Mouse (Mus musculus) lung, postnatal 14 days (tissue): ENCODE results near the gene Ric8a.
A peak's percentile ranks its signal among the peaks of the same experiment; 100 is the strongest.

Experiments used
- DNase-seq: peaks from one replicate; pipeline ENCODE4 v3.0.0; 2021

The Ric8a gene

DNA sequence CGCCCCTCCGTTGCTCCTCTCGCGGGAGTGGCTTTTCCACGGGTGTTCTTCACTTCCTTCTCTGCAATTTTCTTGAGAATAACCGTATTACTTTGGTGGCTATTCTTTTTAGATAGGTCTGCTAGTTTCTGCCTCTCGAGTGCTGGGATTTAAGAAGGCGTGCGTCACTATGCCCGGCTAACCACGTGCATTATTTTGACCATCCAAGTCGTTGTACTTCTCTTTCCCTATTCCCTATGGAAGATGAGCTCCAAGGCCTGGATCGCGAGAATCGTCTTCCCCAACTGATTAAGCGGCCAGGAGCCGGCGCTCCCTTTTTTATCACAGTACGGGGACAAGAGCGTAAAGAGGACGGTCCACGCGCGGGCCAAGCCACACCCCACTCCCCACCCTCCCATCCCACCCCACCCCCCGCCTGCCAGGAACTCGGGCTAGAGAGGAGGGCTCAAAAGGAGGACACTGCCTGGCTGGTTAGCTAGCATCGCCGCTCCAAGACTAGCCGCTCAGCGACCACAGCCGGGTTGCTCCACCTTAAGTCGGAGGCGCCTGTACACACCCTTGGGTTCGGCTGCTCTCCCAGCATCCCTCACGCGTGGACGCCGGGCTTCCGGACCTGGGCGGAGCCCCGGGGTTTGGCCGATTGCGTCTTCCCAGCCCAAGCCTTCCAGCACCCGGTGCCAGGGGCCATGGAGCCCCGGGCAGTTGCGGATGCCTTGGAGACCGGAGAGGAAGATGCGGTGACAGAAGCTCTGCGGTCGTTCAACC, at the start of gene Ric8a:
TSS of gene Ric8a (plus strand) at position 173 of the 765 bp plus-strand sequence.
- DNase-seq, result peak; percentile 91

DNA sequence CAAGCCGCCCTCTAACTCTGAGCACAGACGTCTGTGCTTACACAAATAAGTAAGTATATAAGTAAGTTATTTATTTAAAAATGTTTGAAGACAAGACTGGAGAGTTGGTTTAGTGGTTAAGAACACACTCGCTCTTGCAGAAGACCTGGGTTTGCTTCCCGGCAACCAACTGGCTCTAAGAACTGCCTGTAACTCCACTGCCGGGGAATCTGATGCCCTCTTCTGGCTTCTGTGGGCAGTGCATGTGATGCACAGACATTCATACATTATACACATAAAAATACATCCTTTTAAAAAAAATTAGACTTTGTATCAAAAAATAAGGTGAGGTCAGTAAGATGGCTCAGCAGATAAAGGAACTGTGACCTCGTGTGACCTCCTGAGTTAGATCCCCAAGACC, 46.3 kb upstream of the Ric8a start:
- no peak for DNase-seq

GRCm38 (mm10) chr7:140811714-140812113, 45.0 kb upstream of the Ric8a start:
- DNase-seq, result no peak

DNA sequence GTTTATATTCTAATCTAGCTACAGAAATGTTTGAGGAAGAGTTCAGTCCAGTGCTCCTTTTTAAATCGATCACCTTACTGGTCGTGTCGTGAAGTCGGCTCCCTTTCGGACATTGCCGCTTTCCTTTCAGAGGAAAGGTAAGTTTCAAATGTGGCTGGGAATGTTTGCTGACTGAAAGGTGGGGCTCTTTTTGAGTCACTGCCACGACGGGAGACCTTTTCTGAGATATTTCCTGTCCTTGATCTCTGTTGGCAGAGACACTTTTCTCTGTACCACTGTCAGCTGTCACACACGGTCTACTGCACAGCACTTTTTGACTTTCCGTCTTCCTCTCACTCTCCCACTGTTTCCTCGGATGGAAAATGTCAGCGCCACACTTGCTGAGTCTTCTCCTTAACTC, 43.9 kb upstream of the Ric8a start:
- DNase-seq, result no peak

DNA sequence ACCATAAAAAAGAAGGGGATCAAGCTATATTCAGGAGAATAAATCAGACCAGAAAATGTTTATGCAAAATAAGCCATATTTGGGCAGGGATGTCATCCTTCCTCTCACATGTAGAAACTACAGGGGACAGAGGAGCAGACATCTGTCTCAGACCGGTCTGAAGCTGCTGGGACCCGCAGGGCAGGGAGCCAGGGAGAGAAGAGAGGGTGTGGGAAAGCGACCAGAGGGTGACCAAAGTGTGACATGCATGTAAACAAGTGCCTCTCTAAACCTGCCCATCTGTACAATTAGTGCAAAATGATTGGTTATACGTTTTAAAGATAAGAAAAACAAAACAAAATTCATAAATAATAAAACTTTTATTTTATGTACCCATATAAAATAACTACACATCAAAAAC, 36.6 kb upstream of the Ric8a start:
- no peak for DNase-seq

DNA sequence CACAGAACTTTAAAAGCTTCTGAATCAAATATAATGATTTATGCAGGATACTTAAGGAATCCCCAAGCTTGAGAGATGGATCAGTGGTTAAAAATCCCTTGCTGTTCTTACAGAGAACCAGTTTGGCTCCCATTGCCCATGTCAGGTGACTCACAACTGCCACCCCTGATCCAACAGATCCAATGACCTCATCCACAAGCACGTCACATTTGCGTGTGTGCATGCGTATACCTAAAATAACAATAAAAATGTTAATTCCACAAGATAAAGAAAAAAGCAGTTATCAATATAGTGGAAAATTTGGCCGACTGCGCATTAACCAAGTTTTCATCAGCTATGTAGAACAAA, 35.5 kb upstream of the Ric8a start:
- DNase-seq, result no peak

DNA sequence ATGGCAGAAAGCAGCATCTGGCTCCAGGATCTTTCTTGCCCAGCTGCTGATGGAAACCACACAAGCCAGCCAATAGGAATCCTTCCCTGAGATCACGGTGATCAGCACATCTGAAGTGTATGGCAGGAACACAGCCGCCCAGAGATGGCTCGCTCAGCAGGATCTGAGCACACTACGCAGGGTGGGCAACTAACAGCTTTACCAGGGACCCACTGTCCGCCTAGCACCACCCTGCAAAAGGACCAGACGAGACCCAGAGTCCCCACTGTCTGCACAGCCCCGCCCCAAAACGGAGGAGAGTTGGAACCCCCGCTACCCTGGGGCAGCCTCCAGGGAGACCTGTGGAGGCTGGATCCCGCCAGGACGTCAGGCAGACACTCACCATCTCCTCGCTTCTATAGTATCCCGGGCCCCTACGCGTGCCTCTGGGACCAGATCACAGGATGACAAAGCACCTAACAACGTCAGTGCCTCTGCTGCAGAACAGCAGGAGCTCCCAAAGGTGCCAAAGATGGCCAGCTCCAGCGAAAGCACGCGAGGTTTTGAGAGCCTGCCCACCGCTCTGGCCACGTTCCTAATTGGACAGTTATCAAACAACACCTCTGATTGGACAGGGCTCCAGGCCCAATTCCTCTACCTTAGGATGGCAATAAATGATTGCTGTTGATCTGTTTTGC, 35.0 kb upstream of the Ric8a start, which contains the start of gene Zfp941:
TSS of gene Zfp941 (minus strand) at position 526 of the 677 bp plus-strand sequence.
- DNase-seq, result no peak

DNA sequence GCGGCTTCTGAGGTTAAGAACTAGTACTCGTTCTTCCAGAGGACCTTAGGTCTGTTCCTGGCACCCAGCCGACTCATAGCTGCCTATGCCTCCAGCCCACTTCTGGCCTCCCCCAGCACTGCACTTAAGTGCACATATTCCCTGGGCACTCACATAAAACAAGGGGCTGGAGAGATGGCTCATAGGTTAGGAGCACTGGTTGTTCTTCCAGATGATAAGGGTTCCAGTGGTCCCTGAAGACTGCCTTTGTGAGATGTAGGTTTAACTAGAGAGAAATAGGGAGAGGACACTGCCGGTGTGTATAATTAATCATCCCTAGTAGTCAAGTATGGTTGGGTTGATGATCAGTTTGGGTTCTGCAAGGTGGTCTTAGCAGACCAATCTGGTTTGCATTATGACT, 34.0 kb upstream of the Ric8a start:
- no peak for DNase-seq

DNA sequence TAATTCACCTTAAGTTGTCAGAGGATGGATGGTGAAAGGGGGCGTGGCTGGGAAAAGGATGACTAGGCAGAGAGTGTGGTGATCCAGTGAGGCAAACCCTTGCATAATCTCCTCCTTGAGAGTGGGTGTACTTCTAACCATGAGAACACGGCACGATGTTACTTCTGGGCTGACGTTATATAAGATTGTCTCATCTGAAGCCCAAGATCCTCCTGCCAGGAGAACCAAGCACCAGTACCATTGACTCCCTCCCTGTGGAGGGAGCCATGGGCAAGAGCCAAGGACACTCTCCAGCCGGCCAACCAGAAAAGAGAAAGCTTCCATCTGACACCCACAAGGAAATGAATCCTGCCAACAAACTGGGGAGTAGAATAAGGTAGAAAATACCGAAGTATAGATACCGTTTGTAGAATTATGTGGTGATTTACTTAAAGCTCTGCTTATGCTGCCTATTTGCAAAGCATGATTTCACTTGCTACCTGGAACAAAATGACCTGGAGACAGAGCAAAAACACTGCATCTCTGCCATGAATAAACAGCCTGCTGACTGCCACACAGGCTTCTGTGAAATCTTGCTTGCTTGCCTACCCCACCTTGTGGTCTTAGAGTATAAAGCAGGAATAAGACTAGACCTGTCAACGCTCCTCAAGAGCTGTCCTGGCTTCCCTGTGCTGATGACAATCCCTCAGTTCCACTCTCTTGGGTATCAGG, 28.4 kb upstream of the Ric8a start:
- peak; percentile 24 for DNase-seq

GRCm38 (mm10) chr7:140831447-140831846, 25.3 kb upstream of the Ric8a start:
- no peak for DNase-seq

DNA sequence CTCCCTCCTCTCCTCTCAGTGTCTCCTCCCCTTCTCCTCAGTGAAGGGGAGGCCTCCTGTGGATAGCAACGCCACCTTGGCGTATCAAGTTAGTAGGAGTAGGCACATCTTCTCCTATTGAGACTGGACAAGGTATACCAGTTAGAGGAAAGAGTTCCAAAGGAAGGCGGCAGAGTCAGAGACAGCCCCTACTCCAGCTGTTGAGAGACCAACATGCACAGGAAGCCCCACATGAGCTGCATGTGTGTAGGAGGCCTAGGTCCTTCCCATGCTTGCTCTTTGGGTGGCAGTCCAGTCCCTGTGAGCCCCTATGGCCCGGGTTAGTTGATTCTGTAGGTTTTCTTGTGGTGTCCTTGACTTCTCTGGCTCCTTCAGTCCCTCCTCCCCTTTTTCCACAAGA, 23.4 kb upstream of the Ric8a start:
- DNase-seq, result no peak

DNA sequence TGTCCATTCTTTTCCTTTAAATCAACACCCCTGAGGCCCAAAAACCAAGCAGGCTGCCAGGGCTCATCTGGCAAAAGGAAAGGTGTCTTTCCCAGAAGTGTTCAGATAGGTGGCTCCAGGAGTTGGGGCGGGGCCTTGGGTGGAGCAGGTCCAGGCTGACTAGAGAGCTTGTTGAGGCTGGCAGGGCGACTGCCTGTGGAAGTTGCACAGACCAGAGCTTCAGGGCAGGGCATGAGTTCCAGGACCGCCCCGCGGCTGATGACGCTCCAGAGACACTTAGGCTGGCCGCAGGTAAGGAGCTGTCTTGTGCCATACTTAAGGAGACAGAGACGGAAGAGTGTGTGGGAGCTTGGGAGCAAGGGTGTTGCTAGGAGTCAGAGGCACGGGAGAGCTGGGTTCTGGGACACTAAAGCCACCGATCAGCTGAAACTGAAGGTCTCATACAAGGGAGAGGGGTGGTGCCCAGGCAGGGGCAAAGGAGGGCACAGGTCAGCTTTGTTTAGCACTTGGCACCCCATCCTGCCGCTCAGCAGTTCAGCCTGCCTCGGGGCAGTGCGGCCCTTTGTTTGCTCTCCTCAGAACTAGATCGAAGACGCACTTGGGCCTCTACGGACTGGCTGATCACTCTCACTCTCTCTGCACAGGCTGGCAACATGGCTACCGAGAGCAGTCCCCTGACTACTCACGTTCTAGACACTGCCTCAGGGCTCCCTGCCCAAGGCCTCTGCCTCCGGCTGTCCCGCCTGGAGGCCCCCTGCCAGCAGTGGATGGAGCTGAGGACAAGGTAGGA, 21.6 kb upstream of the Ric8a start, which contains the start of gene Urah:
TSS of gene Urah (plus strand) at position 51 of the 790 bp plus-strand sequence.
- peak; percentile 31 for DNase-seq

- DNase-seq, result no peak
Measured at GRCm38 (mm10) chr7:140835758-140836087, 21.0 kb upstream of the Ric8a start.

DNA sequence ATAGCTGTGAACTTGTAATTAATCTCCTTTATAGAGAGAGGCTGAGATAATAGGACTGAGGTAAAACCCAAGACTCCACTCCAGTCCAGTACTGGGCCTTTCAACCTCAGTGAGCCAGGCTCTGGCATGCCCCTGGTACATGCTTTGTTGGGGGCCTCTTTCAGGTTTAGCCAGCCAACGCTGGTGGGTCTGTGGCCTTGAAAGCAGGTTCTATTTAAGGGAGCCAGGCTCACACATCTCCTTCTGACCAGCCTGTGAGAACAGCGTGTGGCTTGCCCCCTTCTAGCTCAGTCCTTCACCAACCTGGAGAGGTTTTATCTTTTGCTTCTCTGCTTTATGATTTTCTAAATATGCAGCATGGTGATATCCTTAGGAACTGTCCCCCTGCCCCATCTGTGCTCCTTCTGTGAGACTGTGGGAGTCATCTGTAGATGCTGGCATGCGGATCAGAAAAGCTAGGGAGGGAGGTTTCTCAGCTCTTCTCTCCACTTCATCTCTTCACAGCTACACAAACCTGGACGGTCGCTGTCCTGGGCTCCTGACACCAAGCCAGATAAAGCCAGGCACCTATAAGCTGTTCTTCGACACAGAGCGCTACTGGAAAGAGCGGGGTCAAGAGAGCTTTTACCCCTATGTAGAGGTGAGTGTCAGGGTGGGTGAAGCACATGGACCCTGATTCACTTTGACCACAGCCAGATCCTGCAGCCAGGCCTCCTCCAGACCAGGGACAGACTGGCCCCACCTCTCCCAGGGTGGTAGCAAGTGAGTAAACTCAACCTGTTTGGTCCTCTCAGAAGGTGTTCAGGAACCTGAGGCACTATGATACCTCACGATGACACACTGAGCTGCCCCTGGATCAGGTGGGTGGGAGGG, 20.3 kb upstream of the Ric8a start:
- DNase-seq, result no peak

GRCm38 (mm10) chr7:140839556-140839955, 17.2 kb upstream of the Ric8a start:
- no peak for DNase-seq

GRCm38 (mm10) chr7:140840750-140841735, 15.7 kb upstream of the Ric8a start:
- no peak for DNase-seq

- DNase-seq, result no peak
Measured at GRCm38 (mm10) chr7:140843806-140844205, 13.0 kb upstream of the Ric8a start.

DNA sequence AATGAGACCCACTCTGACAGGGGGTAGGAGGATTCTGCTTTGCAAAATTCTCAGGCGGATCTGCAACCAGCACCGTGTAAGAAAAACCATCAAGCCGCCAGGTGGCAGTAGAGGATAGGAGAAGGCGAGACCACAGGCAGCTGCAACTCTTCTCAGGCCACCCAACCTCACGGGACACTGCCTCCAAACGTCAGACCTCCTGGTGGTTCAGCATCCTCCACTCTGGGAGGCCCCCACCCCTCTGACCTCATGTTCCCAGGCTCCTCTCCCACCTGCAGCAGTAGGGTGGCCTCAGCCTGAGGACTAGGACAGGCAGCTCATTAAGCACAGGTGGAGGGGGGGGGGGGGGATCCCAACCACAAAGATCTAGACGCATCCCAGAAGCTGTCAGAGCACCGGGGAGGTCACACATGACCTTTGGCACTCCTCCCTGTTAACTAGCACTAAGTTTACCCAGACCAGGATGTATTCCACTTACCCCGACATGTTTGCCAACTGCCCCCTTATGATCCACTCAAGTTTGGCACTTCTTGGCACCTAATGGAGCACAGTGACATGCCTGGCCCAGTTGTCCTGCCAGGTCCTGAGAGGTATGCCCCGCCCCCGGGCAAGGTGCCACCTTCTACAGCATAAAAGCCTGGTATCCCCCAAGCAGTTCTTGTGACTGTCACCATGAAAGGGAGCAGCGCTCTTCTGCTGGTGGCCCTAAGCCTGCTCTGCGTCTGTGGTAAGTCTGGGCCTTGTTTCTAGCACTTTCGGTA, 11.7 kb upstream of the Ric8a start, which contains the start of gene Scgb1c1:
TSS of gene Scgb1c1 (plus strand) at position 643 of the 761 bp plus-strand sequence.
- DNase-seq, result peak; percentile 98

- DNase-seq, result no peak
Measured at GRCm38 (mm10) chr7:140845683-140846082, 11.1 kb upstream of the Ric8a start.

GRCm38 (mm10) chr7:140846676-140847075, 10.1 kb upstream of the Ric8a start:
- no peak for DNase-seq
